Mouse (Mus musculus): ENCODE measurements around the gene Parp9.
A peak's percentile ranks its signal among the peaks of the same experiment; 100 is the strongest.
"Not testable (repeated sequence)": the region's sequence is repeated elsewhere in the genome, so short reads cannot be mapped to it uniquely, and the experiment has no call there.

Gene Parp9

DNA sequence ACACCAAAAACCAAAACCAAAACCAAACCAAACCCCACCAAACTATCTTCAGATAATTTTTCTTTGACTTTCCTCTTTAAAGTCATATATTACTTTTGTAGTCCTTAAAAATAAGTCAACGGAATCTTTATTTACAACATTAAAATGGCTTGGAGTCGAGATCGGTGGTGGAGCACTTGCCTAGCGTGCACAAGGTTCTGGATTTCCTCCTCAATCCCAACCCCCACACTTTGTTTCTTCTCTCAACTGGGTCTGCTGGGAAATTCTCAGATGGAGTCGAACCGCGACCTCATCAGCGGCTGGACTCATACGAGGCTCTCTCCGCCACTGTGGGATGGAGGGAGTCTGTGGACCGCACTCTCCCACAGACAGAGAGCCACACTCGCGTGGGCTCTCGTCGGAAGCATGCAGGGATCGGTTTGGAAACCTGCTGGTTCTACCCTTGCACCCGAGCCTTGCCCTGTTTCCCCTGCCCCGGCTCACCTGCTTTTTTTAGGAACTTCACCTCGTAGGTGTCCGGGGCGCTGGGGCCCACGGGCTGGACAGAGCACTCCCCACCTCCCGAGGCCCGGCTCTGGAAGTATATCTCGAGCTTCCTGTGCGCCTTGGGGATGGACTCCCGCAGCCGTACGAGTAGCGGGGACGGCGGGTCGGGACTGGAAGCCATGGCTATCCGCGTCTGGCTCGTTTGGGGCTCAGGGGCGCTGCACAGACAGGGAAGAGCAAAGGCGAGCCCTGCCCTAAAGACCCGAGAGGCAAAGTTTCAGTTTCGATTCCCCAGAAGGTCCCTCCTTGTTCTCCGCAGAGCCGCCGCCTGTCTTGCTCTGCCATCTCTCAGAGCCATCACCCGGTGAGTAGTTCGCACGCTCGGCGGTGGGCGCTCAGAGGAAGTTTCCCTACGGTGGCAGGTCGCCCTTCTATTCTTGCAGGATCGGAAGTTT is at the start of gene Parp9, which contains the start of gene Dtx3l:
Gene Parp9, plus strand, starts transcription at position 260 of the 941 bp plus-strand sequence.
Gene Dtx3l, minus strand, starts transcription at position 941 of the 941 bp plus-strand sequence.
- DNase-seq (ENCODE audit: low spot score) = peak; percentile 66

DNA sequence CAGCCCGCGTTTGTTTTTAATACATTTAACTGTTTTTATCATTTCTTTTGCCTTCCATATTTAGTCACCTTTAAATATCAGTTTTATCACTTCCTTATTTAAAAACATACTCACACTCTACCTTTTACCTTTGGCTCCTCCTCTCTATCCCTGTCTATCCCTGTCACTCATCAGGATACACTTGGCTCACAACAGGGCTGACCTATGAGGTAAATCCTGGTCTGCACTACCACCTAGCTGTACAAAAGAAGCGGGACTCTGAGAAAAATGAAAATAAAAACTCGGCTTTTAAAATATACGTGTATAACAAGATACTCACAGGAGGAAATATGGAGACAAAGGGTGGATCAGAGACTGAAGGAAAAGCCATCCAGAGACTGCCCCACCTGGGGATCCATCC is 49.4 kb upstream of the Parp9 start:
- DNase-seq (ENCODE audit: low spot score) = no peak

DNA sequence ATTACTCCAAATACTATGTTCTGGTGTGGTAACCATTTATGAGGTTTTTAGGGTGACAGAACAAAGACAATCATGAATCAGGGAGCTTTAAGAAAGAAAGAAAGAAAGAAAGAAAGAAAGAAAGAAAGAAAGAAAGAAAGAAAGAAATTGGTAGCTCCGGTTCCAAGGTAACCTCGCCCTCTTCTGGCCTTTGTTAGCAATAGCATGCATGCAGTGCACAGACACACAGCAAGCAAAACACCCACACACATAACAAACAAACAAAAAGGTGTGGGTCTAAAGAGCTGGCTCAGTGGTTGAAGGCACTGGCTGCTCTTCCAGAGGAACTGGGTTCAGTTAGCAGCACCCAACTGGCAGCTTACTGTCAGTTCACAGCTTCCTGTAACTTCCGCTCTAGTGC is 47.6 kb upstream of the Parp9 start:
- no peak for DNase-seq (ENCODE audit: low spot score)

DNA sequence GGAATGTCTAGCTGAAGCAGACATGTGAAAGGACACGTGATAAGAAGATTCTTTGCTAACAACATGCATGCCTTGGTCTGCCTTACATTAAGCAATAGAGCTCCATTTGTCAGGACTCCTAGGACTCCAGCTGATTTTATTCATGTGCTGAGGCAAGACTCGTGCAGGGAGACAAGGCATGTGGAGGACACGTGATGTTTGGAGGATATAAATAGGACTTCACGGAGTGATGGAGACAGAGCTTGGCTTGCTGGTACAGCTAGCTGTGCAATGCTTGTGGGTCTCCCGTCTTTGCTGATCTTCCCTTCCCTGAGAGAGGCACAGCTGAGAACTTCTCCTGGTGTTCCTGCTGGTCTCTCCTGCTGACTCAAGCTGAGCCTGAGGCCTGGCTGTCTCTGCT is 46.7 kb upstream of the Parp9 start:
- not testable (repeated sequence) for DNase-seq (ENCODE audit: low spot score)

DNA sequence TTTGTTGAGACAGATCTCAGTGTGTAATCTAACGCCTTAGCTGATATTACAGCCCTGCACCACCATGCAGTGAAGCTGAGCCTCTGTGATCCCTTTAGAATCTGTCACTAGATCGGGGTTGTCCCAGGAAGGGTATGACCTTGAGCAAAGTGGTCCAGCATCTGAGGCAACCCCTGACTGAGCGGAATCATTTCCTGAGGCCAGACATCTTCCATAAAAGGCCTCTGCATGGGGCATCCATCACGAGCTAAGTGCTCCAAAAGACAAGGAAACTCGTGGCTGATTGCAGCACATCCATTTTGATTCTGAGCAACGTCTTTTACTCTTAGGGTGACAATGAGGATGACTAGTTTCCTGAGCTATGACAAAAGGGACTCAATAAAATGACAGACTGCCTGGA is 43.3 kb upstream of the Parp9 start:
- DNase-seq (ENCODE audit: low spot score) = no peak

DNA sequence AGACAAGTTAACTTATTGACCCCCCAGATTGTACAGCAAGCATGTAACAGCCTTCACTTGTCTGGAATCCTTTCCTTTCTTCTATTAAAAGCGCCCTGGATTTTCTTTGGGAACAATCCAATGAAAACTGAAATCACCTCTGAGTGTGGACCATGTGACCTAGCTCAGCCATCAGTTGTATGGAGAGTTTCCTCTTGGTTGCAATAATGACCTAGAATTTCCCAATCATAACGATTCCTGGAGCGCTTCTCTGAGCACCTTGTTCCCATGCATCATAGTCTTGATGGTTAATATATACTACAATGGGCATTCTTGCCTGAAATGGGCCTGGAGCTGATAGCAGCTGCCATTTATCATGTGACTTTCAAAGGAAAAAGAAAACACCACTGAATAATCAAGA is 37.7 kb upstream of the Parp9 start:
- DNase-seq (ENCODE audit: low spot score) = no peak

DNA sequence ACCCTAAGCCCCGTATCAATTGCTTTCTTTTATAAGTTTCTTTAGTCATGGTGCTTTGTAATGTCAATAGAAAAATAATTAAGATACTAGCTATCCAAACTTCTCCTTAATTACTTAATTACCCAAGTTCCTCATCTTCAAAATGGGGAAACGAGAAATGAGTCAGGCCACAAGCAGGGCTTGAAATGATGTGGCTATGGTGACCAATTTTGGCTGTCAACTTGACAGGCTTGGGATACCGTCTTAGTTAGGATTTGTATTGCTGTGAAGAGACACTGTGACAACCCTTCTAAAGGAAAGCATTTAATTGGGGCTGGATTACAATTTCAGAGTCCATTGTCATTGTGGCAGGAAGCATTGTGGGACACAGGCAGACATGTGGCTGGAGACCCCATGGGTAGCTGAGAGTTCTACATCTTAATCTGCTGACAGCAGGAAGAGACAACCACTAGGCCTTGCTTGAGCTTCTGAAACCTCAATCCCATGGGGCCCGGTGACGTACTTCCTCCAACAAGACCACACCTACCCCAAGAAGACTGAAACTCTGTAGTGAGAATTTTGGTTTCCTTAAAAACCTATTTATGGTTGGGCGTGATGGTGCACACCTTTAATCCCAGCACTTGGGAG is 35.1 kb upstream of the Parp9 start:
- DNase-seq (ENCODE audit: low spot score) = no peak

DNA sequence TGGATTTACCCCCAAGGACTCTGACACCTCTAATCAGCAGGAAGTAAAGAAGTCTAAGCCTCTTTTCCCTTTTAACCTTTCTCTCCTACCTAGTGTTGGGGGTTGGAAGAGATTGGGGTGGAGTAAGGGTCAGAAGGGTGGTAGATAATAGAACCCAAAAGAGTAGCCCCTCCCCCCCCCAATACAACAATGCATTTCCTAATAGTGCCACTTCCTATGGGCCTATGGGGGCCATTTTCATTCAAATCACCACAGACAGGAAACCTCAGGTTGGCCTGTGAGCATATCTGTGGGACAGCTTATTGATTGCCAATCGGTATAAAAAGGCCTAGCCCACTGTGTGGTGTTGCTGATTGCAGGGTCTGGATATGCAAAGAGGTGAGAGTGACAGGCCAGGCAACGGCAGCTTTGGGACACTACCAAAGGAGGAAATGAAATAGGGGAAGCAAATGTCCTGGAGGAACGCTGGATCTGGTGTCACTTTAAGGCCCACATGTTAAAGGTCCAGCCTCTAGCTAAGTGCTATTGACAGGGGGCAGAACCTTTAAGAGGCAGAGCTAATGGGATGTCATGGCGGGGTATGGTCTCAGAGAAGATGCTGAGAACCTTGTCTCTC is 34.0 kb upstream of the Parp9 start:
- no peak for DNase-seq (ENCODE audit: low spot score)

DNA sequence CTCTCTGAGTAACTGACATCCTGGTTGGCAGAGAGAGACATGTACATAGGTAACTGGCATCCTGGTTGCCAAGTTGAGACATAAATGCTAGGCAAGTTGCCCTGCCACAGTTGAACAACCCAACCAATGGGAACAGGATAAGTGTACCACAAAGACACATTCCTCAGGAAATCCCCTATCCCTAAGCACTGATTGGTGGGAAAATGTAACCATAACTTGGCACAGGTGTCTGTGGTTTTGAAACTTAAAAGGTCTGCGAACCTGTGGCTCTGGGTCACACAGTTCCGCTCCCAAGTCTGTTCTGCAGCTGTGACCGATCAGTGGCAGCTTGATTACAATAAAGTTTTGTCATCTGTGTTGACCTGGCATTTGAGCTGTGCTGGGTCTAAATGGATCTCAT is 32.9 kb upstream of the Parp9 start:
- DNase-seq (ENCODE audit: low spot score) = no peak

DNA sequence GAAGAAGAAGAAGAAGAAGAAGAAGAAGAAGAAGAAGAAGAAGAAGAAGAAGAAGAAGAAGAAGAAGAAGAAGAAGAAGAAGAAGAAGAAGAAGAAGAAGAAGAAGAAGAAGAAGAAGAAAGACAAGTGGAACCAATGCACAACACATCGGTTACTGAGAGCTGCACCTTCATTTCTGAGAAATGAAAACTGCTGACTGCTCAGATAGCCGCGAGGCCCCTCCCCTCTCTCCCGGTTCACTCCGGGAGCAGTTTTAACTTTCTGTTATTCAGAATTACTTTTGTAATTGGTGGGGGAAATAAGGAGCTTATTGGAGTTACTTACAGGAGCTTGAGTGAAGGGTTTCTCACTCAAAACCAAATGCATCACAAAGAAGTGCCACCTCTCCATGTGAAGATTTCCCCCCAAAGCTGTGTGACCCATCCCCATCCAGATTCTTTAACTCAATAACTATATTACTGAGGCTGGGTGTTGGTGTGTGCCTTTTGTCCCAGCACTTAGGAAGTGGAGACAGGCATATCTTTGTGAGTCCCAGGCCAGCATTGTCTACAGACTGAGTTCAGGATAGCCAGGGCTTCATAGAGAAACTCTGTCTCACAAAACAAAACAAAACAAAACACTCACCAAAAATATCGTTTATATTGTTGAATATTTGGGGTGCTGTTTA is 32.3 kb upstream of the Parp9 start:
- DNase-seq (ENCODE audit: low spot score) = no peak

DNA sequence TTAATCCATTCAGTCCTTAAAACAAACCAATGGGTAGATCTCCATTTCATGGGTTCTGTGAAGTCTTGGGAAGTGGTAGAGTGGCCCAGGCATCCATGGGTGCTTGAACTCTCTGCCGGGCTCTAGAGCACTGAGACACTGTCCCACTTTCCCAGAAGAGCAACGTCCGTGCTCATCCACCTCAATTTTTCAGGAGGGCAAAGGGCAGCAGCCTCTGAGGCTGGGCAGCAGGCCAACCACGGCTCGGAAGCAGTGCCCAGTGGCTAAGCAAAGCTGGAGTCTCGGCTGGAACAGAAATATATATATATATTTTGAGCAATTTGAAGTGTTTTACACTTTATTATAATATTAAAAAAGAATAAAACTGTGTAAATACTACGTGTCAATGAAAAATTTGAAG is 31.4 kb upstream of the Parp9 start:
- DNase-seq (ENCODE audit: low spot score) = no peak

DNA sequence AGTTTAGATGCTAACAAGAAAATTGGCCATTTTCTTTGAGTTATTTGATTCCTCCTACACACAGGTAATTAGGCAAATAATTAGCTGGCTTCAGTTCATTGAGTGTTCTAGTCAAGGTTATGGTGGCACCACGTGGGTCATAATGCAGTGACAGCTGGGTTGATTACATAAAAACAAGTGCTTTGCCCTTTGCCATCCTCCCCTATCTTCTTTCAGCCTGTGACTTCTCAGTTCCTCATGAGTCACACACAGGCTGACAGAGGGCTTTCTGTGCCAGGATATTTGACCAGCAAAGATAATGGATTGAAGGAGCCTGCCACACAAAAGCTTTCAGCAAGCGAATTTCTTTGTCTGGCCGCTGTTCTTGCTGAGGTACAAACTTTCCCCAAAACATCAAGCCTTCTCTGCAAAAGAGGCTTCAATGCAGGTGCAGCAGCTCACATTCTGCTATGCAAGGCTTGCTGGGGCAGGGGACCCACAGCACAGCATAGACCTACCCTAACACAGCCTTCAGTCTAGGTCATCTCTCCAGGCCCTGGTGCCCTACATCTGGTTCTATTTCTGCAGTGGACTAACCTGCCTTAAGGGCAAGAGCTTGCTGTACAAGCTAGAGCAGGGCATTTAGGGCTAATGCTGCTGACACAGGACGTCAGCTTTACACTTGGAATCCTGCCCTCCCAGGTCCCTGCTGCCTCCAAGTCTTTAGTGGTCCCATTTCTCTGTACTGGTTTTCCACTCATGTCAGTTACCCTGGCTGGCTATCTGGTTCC is 30.7 kb upstream of the Parp9 start:
- no peak for DNase-seq (ENCODE audit: low spot score)

DNA sequence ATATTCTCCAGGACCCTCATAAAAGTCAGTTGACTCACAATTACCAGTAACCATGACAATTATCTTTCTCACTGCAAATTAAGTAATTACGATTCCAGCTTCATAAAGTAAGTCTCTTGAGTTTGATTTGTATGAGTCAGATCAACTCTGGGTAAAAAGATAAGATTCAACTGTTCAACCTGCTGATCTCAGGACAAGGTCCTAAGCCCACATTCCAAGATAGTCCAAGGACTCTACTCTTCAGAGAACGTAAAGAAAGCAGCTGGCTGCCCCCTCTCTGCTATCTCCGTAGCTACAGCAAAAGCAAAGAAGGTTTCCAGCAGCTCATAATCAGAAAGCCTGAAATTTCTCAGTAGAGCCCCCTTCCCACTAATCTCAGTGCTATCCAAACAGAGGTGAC is 26.8 kb upstream of the Parp9 start:
- no peak for DNase-seq (ENCODE audit: low spot score)

DNA sequence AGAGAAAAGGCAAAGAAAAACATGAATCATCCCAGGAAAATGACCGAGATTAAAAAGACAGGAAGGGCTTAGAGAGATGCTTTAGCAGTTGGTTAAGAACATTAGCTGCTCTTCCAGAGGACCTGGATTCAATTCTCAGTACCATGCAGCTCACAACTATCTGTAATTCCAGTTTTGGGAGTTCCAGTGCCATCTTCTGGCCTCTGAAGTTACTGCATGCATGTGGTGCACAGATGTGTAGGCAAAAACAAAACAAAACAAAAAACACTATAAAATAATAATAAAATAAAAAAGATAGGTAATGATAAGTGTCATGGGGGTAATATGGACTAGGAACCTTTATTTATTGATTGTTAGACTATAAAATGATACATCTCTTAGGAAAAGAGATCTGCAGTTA is 24.7 kb upstream of the Parp9 start:
- DNase-seq (ENCODE audit: low spot score) = no peak

DNA sequence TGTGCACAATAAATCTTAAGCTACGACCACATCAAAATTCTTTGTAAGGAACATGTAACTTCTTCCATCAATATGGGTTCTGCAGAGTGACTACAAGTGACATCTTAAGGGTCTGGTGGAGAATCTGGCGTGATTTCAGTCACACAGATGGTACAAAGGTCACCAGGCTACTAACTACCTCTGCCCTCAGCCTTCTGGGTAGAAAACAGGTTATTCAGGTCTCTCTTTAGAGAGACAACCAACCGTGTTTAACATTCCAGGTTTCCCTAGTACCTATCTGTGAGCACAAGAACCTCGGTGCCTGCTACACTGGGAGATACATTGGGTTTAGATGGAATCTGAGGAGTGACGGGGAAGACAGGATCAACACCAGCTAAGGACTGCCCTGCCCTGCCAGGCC is 24.0 kb upstream of the Parp9 start:
- DNase-seq (ENCODE audit: low spot score) = no peak

DNA sequence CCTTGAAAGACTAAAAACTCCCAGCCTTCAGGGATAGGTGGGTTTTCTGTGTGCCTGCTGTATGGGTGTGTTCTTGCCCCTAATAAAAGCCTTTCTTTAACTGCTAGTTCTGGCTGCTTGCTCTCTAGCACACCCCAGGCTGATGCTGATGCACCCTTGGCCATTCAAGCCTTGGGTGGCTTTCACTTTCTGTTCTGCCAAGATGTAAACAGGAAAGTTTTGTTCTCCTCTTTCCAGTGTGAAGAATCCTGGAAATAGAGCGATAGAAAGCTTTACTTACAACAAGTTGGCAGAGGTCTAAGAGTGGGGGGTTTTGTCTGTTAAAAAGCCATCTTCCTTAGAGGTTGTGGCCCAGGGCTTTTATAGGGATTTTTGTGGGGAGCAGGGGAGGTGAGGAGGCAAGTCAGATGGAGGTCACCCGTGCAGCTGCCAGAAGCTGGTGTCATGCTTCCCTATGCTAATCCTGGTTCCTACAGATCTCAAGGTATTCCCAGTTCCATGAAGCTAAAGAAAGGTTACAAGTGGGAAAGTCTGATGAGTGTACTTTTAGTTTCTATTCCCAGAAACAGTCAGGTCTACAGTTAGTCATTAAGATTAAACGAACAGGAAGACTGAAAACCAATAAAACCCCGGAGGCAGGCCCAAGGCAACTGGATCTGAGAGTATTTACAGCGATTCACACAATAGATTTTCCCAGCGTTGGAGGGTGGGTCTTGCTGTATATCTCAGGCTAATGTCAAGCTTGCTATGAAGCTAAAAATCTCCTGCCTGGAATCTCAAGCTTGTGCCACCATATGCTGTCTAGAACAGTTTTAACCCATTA is 19.3 kb upstream of the Parp9 start:
- no peak for DNase-seq (ENCODE audit: low spot score)

DNA sequence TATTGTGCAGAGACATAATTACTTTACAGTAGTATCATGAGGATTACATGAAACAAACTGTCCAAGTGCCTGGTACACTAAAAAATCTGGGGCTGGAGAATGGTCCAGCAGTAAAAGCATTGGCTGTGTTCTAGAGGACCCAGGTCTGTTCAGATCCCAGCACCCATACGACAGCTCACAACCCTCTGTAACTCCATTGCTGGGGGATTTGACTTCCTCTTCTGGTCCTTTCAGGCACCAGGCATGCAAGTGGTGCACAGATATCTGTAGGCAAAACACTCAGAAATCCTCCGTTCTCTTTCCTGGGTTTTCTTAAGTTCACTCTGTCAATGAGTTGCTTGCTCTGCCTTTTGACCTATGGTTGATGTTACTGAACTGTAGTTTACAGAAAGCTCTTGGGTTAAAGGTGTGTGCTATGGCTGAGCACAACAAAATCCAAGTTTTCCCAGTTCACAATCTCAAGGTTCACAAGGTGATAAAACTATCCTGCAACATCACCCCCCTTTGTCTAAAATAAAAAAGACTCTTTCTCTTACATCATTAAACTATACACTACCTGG is 16.5 kb upstream of the Parp9 start:
- no peak for DNase-seq (ENCODE audit: low spot score)

DNA sequence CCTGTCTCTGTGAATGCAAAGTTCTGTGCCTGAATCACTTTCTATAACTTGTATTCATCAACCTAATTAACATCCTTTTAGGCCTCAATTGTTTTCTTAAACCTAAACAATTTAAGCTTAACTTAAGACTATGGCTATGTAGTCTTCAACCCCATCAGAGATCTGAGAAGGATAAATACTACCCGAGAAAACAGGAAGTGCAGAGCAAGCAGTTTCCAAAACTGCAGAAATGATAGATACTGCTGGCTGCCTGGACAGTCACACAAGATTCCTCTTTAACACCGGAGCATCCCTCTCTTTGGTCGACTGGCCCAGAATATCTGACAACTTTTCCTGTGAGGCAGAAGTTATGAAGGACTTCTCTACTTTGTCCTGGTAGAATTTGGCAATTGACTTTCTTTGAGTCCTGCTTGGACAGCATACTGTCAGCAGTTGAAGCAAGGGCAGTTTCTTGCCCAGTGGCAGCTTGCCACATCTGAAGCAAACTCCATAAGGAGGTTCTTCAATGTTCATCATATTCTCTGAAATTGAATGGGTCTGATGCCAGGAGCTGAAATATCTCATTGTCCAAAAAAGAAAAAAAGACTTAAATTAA is 15.9 kb upstream of the Parp9 start:
- no peak for DNase-seq (ENCODE audit: low spot score)

DNA sequence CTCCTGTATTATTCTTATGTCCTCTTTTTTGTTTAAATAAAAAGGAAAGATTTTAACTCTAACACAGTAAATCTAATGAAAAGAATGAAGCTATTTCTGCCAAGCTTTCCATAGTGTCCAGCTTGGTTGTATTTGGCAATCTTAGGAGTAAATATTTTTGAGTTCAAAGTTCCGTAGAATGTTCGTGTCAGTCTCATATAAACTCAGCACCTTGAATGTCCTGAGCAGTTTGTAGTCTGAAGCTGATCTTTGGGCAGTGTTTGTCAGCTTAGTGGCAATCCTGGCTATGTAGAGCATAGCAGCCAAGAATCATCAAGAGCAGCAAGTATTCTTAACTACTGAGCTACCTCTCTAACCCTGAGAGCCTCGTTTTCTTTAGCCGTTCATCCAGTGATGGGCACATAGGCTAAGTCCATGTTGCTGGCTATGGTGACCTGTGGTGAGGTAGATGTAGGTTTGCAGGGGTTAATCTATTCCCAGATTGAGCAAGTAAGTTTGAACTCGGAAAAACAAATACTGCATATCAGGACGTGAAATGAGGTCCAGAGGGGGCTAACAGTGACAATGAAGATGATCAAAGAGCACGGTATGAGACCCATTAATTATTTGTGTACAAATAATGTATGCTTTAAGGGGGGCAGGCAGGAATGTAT is 14.6 kb upstream of the Parp9 start:
- no peak for DNase-seq (ENCODE audit: low spot score)

DNA sequence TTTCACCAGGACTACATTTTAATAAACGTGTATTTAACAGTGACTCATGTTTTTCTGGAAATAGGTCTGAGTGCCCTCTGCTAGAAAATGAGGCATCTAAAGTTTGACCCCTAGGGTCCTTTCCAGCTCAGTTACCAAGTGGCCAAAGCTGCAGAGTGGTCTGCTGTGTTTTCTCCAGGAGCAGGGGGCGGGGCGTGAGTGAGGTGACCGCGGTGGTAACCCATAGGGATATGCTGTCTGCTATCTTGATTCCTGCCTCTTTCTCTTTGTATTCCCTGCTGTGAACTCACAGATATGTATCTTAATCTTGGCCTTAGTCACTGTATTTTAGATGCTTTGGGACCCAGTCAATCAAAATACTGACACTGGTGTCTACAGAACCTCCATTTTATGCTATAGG is 13.9 kb upstream of the Parp9 start:
- no peak for DNase-seq (ENCODE audit: low spot score)
